Mouse (Mus musculus) regulatory T cell (primary cell): ENCODE results near the gene Adgrv1.
"Not testable (repeated sequence)": the region's sequence is repeated elsewhere in the genome, so short reads cannot be mapped to it uniquely, and the experiment has no call there.

Experiments
- in situ Hi-C: fragments of 300-600 bp; cut with MboI, MseI; formaldehyde crosslinking; loops from one replicate; pipeline ENCODE4 v1.15.1; 2025; ENCODE audit warnings: high pct_unique_total_duplicates

Adgrv1 gene

GRCm38 (mm10) chr13:81632720-81633415 is at the start of gene Adgrv1:
Gene Adgrv1, minus strand, starts transcription at chr13:81633154.
- in situ Hi-C loops: loop anchor here (5.0 kb wide), 1 partner anchor 196 kb away; no protein-coding TSS in a partner anchor

DNA sequence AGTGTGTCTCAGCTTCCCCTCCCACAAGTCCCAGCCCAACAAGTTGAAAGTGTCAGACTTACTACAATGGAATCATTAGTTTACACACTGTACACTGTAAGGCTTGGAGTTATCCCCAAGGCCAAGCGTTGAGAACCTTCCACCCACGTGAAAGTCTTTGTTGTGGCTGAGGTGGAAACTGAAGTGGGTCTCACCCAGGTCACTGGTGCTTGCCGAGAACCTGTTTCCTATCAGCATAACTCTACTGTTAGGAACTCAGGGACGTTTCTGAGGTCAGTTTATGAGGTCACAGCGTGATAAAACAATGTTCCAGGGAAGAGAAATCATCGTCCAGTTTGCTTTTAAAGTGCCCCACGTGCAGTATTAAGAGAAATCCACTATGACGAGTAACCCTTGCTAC is 42.4 kb upstream of the Adgrv1 start:
- in situ Hi-C loops: no loop called here

DNA sequence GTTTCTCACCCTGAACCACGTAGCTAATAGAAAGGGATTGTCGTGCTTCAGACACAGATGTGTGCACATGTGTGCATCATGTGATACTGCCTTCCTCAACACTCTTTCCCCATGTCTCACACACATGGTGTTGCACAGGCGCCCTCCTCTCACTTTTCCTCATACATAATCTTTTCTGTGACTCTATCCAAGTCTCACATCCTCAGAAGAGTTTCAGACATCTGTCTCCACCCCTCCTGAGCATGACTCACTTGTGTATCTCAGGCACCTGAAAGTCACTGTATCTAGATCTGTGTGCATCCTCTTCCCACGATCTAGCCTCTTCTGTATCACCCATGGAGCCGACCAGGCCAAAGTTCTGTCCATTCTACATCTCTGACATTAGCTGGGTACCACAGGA is 34.8 kb upstream of the Adgrv1 start:
- in situ Hi-C loops: no loop called here

DNA sequence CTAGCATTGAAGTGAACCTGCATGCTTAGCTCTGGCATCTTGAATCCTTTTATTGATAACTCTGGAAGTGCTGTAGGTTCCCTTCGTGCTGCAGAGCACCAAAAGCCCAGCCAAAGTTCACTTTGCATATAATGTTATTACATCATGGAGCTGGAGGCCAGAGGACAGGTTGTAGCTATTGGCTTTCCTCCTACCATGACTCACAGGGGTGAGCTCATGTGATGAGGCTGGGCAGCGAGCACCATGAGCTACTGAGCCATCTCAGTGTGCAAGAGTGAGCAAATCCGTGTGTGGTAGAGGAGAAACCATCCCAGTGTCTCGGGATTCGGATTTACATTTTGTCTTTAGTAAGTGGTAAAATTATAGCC is 31.4 kb upstream of the Adgrv1 start:
- in situ Hi-C loops: no loop called here

DNA sequence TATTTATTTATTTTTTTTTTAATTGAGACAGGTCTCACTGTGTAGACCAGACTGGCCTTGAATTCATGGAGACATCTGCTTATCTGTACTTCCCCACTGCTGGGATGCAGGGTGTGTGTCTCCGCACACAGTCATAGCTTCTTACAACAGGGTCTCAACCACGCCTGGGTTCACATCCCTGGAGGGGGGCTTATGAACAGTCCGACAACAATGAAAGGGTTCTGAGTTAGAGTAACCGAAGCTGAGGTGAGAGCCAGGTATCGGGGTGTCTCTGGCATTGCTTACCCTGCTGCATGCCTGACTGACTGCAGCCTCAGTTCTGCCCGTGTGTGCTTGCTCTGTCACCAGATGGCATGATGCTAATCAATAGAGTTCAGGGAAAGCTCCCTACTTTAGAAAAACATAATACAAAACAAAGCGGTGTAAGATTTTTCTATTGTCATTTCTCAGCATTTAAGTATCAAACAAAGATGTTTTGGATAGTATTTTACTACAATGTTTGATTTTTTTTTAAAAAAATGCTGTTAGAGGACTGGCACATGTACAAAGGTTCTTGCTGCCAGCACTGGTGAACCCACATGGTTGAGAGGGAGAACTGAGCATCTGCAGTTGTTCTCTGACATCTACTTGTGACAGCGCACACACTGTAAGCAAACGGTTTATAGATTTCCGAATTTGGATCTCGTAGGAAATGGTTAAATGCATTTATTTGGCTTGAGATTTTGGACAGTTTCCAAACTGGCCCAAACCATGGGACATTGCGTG is 30.8 kb upstream of the Adgrv1 start:
- in situ Hi-C loops: no loop called here

- in situ Hi-C loops: no loop called here
These were observed 25.2 kb upstream of the Adgrv1 start for GRCm38 (mm10) chr13:81658053-81658752.

DNA sequence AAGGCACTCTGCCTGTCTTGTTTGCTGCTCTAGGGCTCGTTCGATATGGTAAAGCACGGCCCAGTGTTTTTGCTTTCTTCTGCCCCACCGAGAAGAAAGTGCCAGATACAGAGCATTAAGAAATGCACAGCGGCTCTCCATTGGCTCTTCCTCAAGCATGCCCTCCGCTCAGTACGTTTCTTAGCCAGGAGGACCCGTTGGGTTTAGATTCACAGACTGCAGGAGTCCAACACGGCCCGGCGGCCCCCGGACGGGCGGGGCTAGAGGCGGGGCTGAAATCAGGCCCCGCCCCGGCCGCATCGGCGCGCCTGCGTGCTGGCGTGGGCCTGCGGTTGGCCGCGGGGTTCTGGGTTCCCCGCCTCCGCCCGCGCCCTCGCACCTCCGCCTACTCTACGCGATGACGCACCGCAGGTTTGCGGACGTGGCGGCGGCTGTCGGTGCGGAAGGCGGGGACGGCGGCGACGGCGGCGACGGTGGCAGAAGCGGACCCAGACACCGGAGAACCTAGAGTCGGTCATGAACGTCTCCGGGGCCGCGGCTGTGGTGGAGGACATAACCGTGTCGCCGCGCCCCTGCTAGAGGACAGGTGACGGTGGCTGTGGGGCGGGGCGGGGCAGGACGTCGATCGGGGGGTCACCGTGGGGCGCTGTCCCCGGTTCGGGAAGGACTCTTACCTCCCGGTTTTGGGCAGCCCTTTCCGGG is 24.5 kb upstream of the Adgrv1 start, which contains the start of gene Lysmd3:
Gene Lysmd3 (plus strand): TSS at position 313 of the 702 bp plus-strand sequence.
- in situ Hi-C loops: no loop called here

DNA sequence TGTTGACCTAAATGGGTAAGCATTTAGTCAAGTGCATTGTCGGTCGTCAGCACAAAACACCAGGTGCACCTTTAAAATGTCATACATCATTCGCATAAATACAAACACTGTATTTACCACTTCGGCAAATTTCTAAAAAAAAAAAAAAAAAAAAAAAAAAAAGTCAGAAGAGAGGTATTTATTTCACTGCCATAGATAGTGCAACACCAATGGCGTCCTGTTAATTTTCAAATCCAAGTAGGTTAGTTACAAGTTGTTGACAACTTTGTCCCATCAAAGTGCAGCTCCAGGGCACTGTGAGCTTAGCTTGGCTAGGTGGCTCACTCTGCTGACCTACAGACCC is 24.0 kb upstream of the Adgrv1 start:
- in situ Hi-C loops: no loop called here

DNA sequence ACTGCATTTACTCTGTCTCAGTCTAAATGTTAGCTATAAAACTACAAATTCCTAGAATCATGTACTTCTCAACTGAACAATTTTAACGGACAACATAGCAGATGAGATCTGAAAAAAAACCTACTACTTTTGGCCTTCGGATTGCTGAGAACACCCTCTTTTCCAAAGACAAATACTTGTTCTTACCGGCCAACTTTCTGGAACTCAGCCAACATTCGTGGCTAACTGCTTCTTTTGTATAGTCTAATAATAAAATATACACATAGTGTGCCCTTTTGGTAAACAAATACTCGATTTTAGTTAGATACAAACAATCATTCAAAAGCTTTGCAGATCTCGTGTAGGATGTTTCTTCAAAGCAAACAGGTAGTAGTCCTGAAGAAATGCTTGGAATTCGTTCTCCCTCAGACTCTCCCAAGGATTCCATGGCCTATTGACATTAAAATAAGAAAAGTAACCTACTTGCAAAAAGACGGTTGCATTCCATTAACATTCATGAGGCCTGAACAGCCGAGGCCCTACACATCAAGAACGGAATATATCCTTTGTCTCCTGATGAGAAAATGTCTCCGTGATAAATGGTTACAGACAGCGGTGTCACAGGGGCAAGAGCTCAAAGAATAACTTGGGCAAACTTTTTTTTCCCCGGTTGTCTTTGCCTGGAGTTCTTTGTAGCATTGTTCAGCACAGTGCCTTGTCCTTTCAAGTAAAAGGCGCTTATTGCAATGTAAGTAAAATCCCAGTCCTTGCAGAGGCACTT is 23.3 kb upstream of the Adgrv1 start:
- in situ Hi-C loops: no loop called here

DNA sequence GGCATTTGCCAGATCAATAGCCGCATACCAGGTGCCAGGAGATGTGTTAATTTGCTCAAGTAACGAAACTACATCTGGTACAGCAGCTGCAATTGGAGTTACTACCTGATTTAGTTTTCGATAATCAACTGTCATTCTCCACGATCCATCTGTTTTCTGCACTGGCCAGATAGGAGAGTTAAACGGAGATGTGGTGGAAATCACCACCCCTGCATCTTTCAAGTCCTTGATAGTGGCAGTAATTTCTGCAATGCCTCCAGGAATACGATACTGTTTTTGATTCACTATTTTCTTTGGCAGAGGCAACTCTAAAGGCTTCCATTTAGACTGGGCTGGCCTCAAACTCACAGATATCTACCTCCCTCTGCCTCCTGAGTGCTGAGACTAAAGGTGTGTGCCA is 17.4 kb upstream of the Adgrv1 start:
- in situ Hi-C loops: not testable (repeated sequence)

- in situ Hi-C loops: no loop called here
These were observed 13.4 kb upstream of the Adgrv1 start for GRCm38 (mm10) chr13:81646348-81646747.

- in situ Hi-C loops: no loop called here
These were observed 11.2 kb upstream of the Adgrv1 start for GRCm38 (mm10) chr13:81644047-81644565.

GRCm38 (mm10) chr13:81642491-81643149 is 9.7 kb upstream of the Adgrv1 start:
- in situ Hi-C loops: no loop called here

GRCm38 (mm10) chr13:81641289-81642045 is 8.5 kb upstream of the Adgrv1 start:
- in situ Hi-C loops: no loop called here

- in situ Hi-C loops: no loop called here
These were observed 7.9 kb upstream of the Adgrv1 start for GRCm38 (mm10) chr13:81640881-81641280.

- in situ Hi-C loops: no loop called here
These were observed 6.7 kb upstream of the Adgrv1 start for GRCm38 (mm10) chr13:81639624-81640023.

GRCm38 (mm10) chr13:81630566-81630965 is 2.4 kb downstream of the Adgrv1 start:
- in situ Hi-C loops: loop anchor here (5.0 kb wide), 1 partner anchor 193 kb away; no protein-coding TSS in a partner anchor

DNA sequence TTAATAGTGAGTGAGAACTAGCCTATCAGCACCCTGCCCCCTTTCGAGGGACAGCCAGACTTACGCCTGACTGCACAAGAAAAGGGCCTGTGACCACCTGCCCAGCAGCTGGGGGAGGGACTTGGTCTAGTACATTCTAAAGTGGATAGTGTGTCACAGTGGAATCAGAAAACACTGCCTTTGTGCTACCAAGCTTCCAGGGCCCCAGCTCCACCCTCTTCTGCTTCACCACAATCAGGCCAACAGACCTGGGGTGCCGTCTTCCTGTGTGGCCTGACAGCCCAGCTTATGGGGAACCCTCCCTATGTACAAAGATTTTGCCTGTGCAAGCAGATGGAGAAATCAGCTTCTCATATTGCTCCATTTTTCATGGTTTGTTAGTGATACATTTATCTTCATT is 3.6 kb downstream of the Adgrv1 start:
- in situ Hi-C loops: no loop called here

DNA sequence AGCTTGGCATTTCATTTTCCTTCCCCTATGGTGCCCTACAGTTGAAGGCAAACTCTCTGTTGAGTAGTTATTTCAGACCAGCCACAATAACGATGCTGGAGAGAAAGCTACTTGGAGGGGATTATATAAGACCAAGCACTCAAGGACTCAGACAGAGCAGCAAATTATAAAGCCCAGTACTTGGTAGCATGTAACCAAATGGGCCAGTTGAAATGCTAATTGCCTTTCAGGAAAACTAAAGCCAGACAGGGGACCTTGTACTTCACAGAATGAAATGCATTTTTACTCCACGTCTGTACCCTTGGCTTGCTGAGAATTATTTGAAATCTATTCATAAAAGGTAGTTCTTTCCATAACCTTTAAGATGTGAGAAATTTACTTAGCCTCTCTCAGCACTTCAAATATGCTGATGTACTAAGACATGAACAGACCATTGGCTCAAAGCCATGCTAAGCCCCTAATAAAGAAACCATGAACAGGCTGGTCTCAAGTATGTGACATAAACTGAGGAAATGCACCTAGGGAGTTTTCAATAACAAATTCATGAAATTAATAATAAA is 4.2 kb downstream of the Adgrv1 start:
- in situ Hi-C loops: no loop called here
